Mouse (Mus musculus) cerebellum, adult 2 months (tissue): ENCODE results near the gene Megf8. TPM values are rescaled to one million over a fixed set of nuclear protein-coding genes. Genes with fewer than 3 reads are reported as not detected.

Source experiments
- DNase-seq, 2 experiments: peaks; one replicate each; pipeline ENCODE4 v3.0.0; 2021
- H3K27ac ChIP-seq: fragments of 200-500 bp; 2 replicates; pipeline ENCODE4 v1.5.1; 2012; ENCODE audit warnings: low read length, control low read depth, inconsistent platforms; ENCODE audit not compliant: insufficient read depth
- H3K27me3 ChIP-seq: fragments of 200-500 bp; 2 replicates; pipeline ENCODE4 v1.6.1; 2012; ENCODE audit warnings: inconsistent platforms, mild to moderate bottlenecking, low read length, moderate library complexity; ENCODE audit not compliant: control insufficient read depth, insufficient read depth
- H3K4me1 ChIP-seq: fragments of 200-500 bp; 2 replicates; pipeline ENCODE4 v1.6.1; 2011; ENCODE audit warnings: low read length; ENCODE audit not compliant: control insufficient read depth, insufficient read depth
- H3K4me3 ChIP-seq: fragments of 200-500 bp; replicated peaks from 2 replicates; pipeline ENCODE3; 2011; ENCODE audit warnings: mild to moderate bottlenecking, low read depth, low read length, control low read depth; ENCODE audit not compliant: insufficient read depth
- CTCF ChIP-seq: fragments of 200-500 bp; IDR thresholded peaks from 2 replicates; pipeline ENCODE4 v1.5.1; 2011; ENCODE audit warnings: low read depth, mild to moderate bottlenecking, control low read depth, low read length, moderate library complexity, borderline replicate concordance; ENCODE audit not compliant: insufficient read depth
- POLR2A ChIP-seq: fragments of 200-500 bp; IDR thresholded peaks from 2 replicates; pipeline ENCODE4 v1.6.1; 2011; ENCODE audit warnings: low read length, control low read depth, borderline replicate concordance; ENCODE audit not compliant: insufficient read depth
- WGBS: fragments of 180-500 bp; shearing (Covaris S2); methylation state at CpG from one replicate; pipeline ENCODE4 v1.1.7; 2018; 5-methylcytosine and 5-hydroxymethylcytosine counted together
- polyA plus RNA-seq: library from polyadenylated mRNA; depleted of rRNA; stranded (reverse); fragments of >200 nt; gene quantifications from 2 replicates; pipeline ENCODE4 v1.2.3, GENCODE M21; 2012

Megf8 gene
- polyA plus RNA-seq, 1 experiment: 76.8 TPM

DNA sequence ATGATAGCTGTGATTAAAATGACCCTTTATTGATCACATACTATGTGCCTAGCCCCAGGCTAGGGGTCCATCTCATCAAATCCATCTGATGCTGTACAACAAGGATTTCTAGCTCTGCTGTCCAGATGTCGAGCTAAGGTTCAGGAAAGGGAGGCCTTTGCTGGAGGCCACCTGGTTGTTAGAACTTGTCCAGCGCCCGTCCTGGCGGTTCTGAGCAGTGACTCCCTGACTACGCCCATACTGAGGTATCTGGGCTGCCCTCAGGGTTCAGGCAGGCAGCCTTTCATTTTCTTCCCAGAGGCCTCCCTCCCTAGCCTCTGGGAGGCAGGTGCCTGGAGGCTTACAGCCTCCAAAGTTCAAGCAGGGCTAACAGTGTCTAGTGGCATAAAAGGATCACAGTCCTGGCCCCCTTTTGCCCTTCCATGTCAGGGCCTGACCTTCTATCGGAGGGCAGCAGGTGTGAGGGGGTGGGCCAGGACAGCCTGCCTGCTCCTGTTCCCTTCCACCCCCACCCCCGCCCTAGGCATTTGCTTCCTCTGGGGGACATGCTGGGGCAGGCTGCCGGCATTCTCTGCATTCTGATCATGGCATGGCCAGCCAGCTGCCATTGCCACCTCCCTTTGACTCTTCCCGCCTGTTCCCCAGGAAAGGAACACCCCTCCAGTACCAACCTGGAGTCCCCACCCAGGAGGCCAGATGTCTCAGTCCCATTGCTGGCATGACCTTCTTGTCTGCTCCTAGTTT is 41.2 kb upstream of the Megf8 start:
- Histone ChIP-seq H3K4me1 (peaks cover 25% of the 10 kb centered on the region), H3K27me3 (no peaks in the 10 kb centered on the region), H3K27ac (0 out of 2 replicates have a peak overlapping the region, but pooled peaks have one; percentile 2), H3K4me3 (no peak overlapping the region)
- DNase-seq: peak; percentile 12 to 25
- 57% methylated on average over 9 of the region's 9 CpGs for WGBS
- TF ChIP-seq CTCF (no peak), POLR2A (no peak)

DNA sequence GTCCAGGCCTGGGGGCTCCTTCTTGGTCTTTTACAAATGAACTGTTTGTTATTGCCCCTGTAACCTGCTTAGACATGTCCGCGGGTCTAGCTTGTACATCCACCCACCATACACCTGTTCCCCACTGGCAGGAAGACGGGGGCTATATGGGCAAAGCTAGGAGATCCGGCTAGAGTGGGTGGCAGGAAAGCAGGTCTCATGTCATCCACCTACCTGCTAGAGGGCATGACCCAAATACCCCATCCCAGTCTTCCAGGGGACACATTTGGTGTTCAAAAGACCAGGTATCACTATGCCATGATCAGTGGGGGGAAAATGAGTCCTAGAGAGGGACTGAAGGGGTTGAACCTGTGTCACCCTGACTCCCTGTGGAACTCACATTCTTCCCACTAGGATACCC is 39.6 kb upstream of the Megf8 start:
- WGBS: 79% methylated on average over 4 of the region's 4 CpGs
- TF ChIP-seq POLR2A (no peak), CTCF (no peak)
- Histone ChIP-seq H3K4me3 (no peak overlapping the region), H3K27me3 (no peaks in the 10 kb centered on the region), H3K4me1 (peaks cover 31% of the 10 kb centered on the region), H3K27ac (no peak overlapping the region; the same call in 1 of the 2 replicates)
- peak; percentile 16 to 24 for DNase-seq

- Histone ChIP-seq H3K27me3 (no peaks in the 10 kb centered on the region), H3K4me1 (peaks cover 31% of the 10 kb centered on the region), H3K27ac (no peak overlapping the region; the same call in 1 of the 2 replicates), H3K4me3 (peak overlapping the region; percentile 90)
- no peak for DNase-seq
- 8% methylated on average over 4 of the region's 4 CpGs for WGBS
- TF ChIP-seq CTCF (no peak), POLR2A (no peak)
Observed at GRCm38 (mm10) chr7:25277998-25278340, 39.0 kb upstream of the Megf8 start.

DNA sequence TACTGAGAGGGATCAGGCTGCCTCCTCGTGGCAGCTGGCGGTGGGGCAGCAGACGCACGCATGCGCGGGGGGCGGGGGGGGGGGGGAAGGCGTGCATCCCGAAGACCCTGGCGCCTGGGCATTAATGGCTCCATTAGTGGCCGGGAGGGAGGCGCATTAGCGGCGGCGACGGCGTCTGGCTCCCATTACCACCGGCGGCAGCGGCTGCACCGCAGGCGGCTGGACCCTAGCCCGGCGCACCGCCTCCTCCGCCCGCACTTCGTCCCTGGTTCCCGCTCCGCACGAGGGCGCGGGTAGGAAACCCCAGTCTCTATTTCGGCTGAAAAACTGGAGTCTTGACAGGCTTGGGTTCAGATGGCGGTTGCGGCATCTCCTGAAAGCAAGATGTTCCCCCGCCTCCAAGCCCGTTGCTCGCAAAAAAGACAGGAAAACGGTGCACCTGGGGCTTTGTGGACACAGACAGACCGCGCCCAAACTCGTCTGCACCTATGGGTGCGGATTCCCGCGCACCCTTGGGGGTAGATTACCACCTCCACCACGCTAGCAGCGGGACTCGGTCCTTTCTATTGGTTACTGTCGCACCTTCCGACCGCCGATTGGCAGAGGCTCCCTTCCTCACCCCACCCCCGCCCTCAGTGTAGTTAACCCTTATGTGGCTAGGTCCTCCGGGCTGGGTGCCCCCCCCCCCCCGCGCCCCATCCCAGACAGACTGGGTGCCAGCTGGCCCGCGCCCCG is 38.5 kb upstream of the Megf8 start:
- peak; percentile 89 to 91 for DNase-seq
- Histone ChIP-seq H3K4me3 (peak overlapping the region; percentile 90), H3K27ac (peak overlapping the region; percentile 99), H3K27me3 (no peaks in the 10 kb centered on the region), H3K4me1 (peaks cover 32% of the 10 kb centered on the region)
- under 1% methylated on average over 59 of the region's 60 CpGs for WGBS
- peak; percentile 65 for TF ChIP-seq CTCF
- TF ChIP-seq POLR2A: peak; percentile 53; the same call in 1 of the 2 replicates

DNA sequence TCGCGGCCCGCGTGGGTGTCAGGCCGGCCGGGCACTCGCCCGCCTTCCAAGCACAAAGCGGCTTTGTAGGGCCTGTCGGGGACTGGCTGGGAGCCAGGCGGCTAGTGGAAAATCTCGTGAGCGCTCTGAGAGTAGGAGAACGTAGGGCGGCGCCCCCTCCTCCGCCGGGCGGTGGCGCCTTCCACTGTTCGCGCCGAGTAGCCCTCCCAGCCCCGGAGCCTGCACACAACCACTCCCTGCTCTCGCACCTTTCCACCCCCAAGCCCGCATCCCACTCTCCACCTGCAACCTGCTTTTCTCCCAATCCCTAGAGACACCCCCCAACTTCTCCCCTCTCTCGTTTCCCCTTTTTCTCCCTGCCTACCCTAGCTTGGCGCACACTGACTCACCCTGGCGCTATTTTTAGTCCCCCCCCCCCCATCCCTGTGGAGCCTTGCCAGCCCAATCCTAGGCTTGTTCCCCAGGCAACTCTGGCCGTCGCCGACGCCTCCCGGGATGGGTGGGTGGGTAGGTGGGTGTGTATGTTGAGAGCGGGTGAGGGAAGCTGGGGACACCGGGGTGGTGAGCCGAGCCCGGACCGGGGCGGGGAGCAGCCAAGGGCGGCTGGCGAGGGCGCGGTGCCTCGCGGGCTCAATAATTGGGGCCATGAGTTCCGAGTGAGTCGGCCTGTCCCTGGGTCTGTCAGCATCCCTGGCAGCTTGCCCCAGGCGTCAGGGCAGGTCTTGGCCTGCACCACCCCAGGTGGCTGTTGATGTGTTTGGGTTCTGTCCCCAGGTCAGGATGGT is 37.7 kb upstream of the Megf8 start:
- TF ChIP-seq CTCF (no peak), POLR2A (peak; percentile 43; the same call in 1 of the 2 replicates)
- Histone ChIP-seq H3K4me1 (peaks cover 36% of the 10 kb centered on the region), H3K4me3 (peak overlapping the region; percentile 90), H3K27me3 (no peaks in the 10 kb centered on the region), H3K27ac (peak overlapping the region; percentile 99)
- WGBS: 1% methylated on average over 49 of the region's 49 CpGs
- DNase-seq: peak; percentile 93

GRCm38 (mm10) chr7:25279861-25280791 is 36.8 kb upstream of the Megf8 start:
- Histone ChIP-seq H3K4me3 (peak overlapping the region; percentile 90), H3K4me1 (peaks cover 37% of the 10 kb centered on the region), H3K27me3 (no peaks in the 10 kb centered on the region), H3K27ac (peak overlapping the region; percentile 99)
- DNase-seq: peak; percentile 54 to 60
- 5% methylated on average over 6 of the region's 6 CpGs for WGBS
- TF ChIP-seq POLR2A (no peak), CTCF (no peak)
